Comparison of ENCODE assay signal across 10 mouse cellular contexts in genomic region chr3:88512896-88513545, GRCm38 (mm10). TPM values are rescaled to one million over a fixed set of nuclear protein-coding genes. Genes with fewer than 3 reads are reported as not detected.
DNase-seq lines count a peak whose midpoint lies in the region; ATAC-seq lines count a peak whose summit lies in the region.
"Had no signal": no experiment of that assay in that cellular context is flagged by ENCODE, and none has a peak within 500 bp of the region (broad histone marks: within the 10 kb centered on the region; RNA-seq: fewer than 3 reads in every experiment).

No protein-coding gene starts in this region.

- no peak overlapping the region for H3K27ac ChIP-seq in neural tube, embryonic 12.5 days
- H3K27ac ChIP-seq in limb, embryonic 10.5 days, result peak overlapping the region; percentile 71

- H3K9me3 ChIP-seq in neural tube, embryonic 12.5 days, result no peaks in the 10 kb centered on the region
- no peaks in the 10 kb centered on the region for H3K9me3 ChIP-seq in limb, embryonic 10.5 days (replicated peaks)

- peak; percentile 56 to 66 for DNase-seq in adrenal gland, postnatal 36 days
- no peak for DNase-seq in adrenal gland, adult 8-10 months
- no peak for DNase-seq in neural tube, embryonic 10.5 days (ENCODE audit: extremely low spot score, low spot score)
- DNase-seq in limb, embryonic 10.5 days (ENCODE audit: low spot score), result no peak
- no peak for DNase-seq in thymus, postnatal 0 days (ENCODE audit: low spot score)
- DNase-seq in left cerebral cortex, adult 11 months (ENCODE audit: low spot score), result no peak
- DNase-seq: kidney, adult 18-20 months had no signal

- no peak overlapping the region for H3K4me3 ChIP-seq in neural tube, embryonic 12.5 days
- peak overlapping the region; percentile 4; the same call in 1 of the 2 replicates for H3K4me3 ChIP-seq in limb, embryonic 10.5 days

- peaks cover 29% of the 10 kb centered on the region for H3K4me1 ChIP-seq in neural tube, embryonic 12.5 days
- peaks cover 52% of the 10 kb centered on the region for H3K4me1 ChIP-seq in limb, embryonic 10.5 days

- 0 out of 2 replicates have a peak overlapping the region, but pooled peaks have one; percentile 29 for H3K9ac ChIP-seq in neural tube, embryonic 12.5 days

- peak overlapping the region; percentile 31 for H3K4me2 ChIP-seq in neural tube, embryonic 12.5 days (replicated peaks)

- no peak for ATAC-seq in neural tube, embryonic 12.5 days (ENCODE audit: low FRiP score, low read depth)
- ATAC-seq in inflammation-experienced regulatory T-cells, adult 6 months, result no peak

- WGBS in neural tube, embryonic 12.5 days, result 49% methylated on average over 12 of the region's 15 CpGs
- WGBS in limb, embryonic 10.5 days, result 50% methylated on average over 11 of the region's 15 CpGs

- no peaks in the 10 kb centered on the region for H3K36me3 ChIP-seq in neural tube, embryonic 12.5 days
- H3K36me3 ChIP-seq in limb, embryonic 10.5 days, result no peaks in the 10 kb centered on the region

- 0 out of 2 replicates have a peak, but pooled peaks cover 2% of the 10 kb centered on the region for H3K27me3 ChIP-seq in neural tube, embryonic 12.5 days (replicated peaks)
- peaks cover 6% of the 10 kb centered on the region; the same call in 1 of the 2 replicates for H3K27me3 ChIP-seq in limb, embryonic 10.5 days (ENCODE audit: low read depth, poor library complexity, severe bottlenecking)

RNA-seq across cellular contexts. Expression of gene Lmna, which starts 3.3 kb away (rescaled TPM):
- total RNA-seq in adrenal gland, postnatal 36 days (2021), result 100 to 1,000 TPM; 109 to 141 TPM
- 100 to 1,000 TPM in 3 of 4 experiments, 10 to 100 TPM in 1; 88.2 to 134 (median 124) TPM for total RNA-seq in adrenal gland, adult 8-10 months (2022)
- polyA plus RNA-seq in neural tube, embryonic 12.5 days (2016; fragmentation: Nextera tagmentation; extraction: Ambion mirVana), result 27.6 and 27.9 TPM in 2 replicates
- 9.2 and 14.5 TPM in 2 replicates for polyA plus RNA-seq in limb, embryonic 10.5 days (2016; fragmentation: Nextera tagmentation; extraction: Ambion mirVana)
- polyA plus RNA-seq in inflammation-experienced regulatory T-cells, adult 6 months (2017; shearing (Covaris generic)), result 1 to 10 TPM; 2.6 to 8.0 (median 4.0) TPM
- 40.6 and 43.8 TPM in 2 replicates for polyA plus RNA-seq in thymus, postnatal 0 days (2015; fragmentation: Nextera tagmentation; extraction: Ambion mirVana)

RNA-seq across cellular contexts. Expression of gene Mex3a, which starts 19.2 kb away (rescaled TPM):
- total RNA-seq in adrenal gland, postnatal 36 days (2021), result 1 to 10 TPM; 3.1 to 4.3 TPM
- 1 to 10 TPM; 2.8 to 4.3 (median 3.9) TPM for total RNA-seq in adrenal gland, adult 8-10 months (2022)
- 41.9 and 43.3 TPM in 2 replicates for polyA plus RNA-seq in neural tube, embryonic 12.5 days (2016; fragmentation: Nextera tagmentation; extraction: Ambion mirVana)
- 28.9 and 34.8 TPM in 2 replicates for polyA plus RNA-seq in limb, embryonic 10.5 days (2016; fragmentation: Nextera tagmentation; extraction: Ambion mirVana)
- under 1 TPM; 0.17 to 0.20 (median 0.18) TPM for polyA plus RNA-seq in inflammation-experienced regulatory T-cells, adult 6 months (2017; shearing (Covaris generic))
- 8.1 and 10.3 TPM in 2 replicates for polyA plus RNA-seq in thymus, postnatal 0 days (2015; fragmentation: Nextera tagmentation; extraction: Ambion mirVana)

RNA-seq across cellular contexts. Expression of gene Rab25, which starts 35.1 kb away (rescaled TPM):
- total RNA-seq in adrenal gland, postnatal 36 days (2021), result not detected
- not detected for total RNA-seq in adrenal gland, adult 8-10 months (2022)
- polyA plus RNA-seq in neural tube, embryonic 12.5 days (2016; fragmentation: Nextera tagmentation; extraction: Ambion mirVana), result 0.29 and 0.57 TPM in 2 replicates
- 1.7 and 3.7 TPM in 2 replicates for polyA plus RNA-seq in limb, embryonic 10.5 days (2016; fragmentation: Nextera tagmentation; extraction: Ambion mirVana)
- not detected for polyA plus RNA-seq in inflammation-experienced regulatory T-cells, adult 6 months (2017; shearing (Covaris generic))
- polyA plus RNA-seq in thymus, postnatal 0 days (2015; fragmentation: Nextera tagmentation; extraction: Ambion mirVana), result 2.7 and 3.5 TPM in 2 replicates
- total RNA-seq: common myeloid progenitor, adult 5-6 weeks had no signal

RNA-seq across cellular contexts. Expression of gene Lamtor2, which starts 39.9 kb away (rescaled TPM):
- total RNA-seq in adrenal gland, postnatal 36 days (2021), result 100 to 1,000 TPM; 142 to 148 TPM
- 100 to 1,000 TPM; 138 to 164 (median 144) TPM for total RNA-seq in adrenal gland, adult 8-10 months (2022)
- polyA plus RNA-seq in neural tube, embryonic 12.5 days (2016; fragmentation: Nextera tagmentation; extraction: Ambion mirVana), result 143 and 145 TPM in 2 replicates
- polyA plus RNA-seq in limb, embryonic 10.5 days (2016; fragmentation: Nextera tagmentation; extraction: Ambion mirVana), result 151 and 159 TPM in 2 replicates
- polyA plus RNA-seq in inflammation-experienced regulatory T-cells, adult 6 months (2017; shearing (Covaris generic)), result 100 to 1,000 TPM; 149 to 189 (median 187) TPM
- 150 and 153 TPM in 2 replicates for polyA plus RNA-seq in thymus, postnatal 0 days (2015; fragmentation: Nextera tagmentation; extraction: Ambion mirVana)

RNA-seq across cellular contexts. Expression of gene Ubqln4, which starts 40.5 kb away (rescaled TPM):
- 10 to 100 TPM; 73.3 to 74.2 TPM for total RNA-seq in adrenal gland, postnatal 36 days (2021)
- 10 to 100 TPM; 64.1 to 81.3 (median 66.7) TPM for total RNA-seq in adrenal gland, adult 8-10 months (2022)
- polyA plus RNA-seq in neural tube, embryonic 12.5 days (2016; fragmentation: Nextera tagmentation; extraction: Ambion mirVana), result 60.0 and 61.6 TPM in 2 replicates
- polyA plus RNA-seq in limb, embryonic 10.5 days (2016; fragmentation: Nextera tagmentation; extraction: Ambion mirVana), result 78.8 and 79.5 TPM in 2 replicates
- 10 to 100 TPM in 2 of 3 experiments, 1 to 10 TPM in 1; 9.8 to 15.5 (median 12.1) TPM for polyA plus RNA-seq in inflammation-experienced regulatory T-cells, adult 6 months (2017; shearing (Covaris generic))
- polyA plus RNA-seq in thymus, postnatal 0 days (2015; fragmentation: Nextera tagmentation; extraction: Ambion mirVana), result 14.6 and 16.2 TPM in 2 replicates

Comparison
In these comparisons a context has a peak if more than half of its experiments do, and no peak if none do; other contexts are left out.
1. DNase-seq: peak in adrenal gland, postnatal 36 days (2 of 2); none in adrenal gland, adult 8-10 months (single experiment), neural tube, embryonic 10.5 days (single experiment), limb, embryonic 10.5 days (single experiment), thymus, postnatal 0 days (single experiment) and left cerebral cortex, adult 11 months (single experiment).